Mouse (Mus musculus) hindbrain, embryonic 10.5 days (tissue): ENCODE results near the gene Cbr1. TPM values are rescaled to one million over a fixed set of nuclear protein-coding genes. Genes with fewer than 3 reads are reported as not detected.

Experiments used
- DNase-seq: peaks from one replicate; pipeline ENCODE4 v3.0.0-alpha.2; 2017; ENCODE audit warnings: low spot score
- H3K27ac ChIP-seq: fragments of 300-500 bp; sonication (generic); 2 replicates; pipeline ENCODE4 v1.5.1; 2016; ENCODE audit warnings: mild to moderate bottlenecking, moderate library complexity
- H3K27me3 ChIP-seq: fragments of 300-500 bp; sonication (generic); 2 replicates; pipeline ENCODE4 v1.6.1; 2016; ENCODE audit warnings: mild to moderate bottlenecking; ENCODE audit not compliant: poor library complexity, insufficient read depth, severe bottlenecking
- H3K36me3 ChIP-seq: fragments of 300-500 bp; sonication (generic); 2 replicates; pipeline ENCODE4 v1.6.1; 2016; ENCODE audit warnings: mild to moderate bottlenecking, moderate library complexity
- H3K4me1 ChIP-seq: fragments of 300-500 bp; sonication (generic); replicated peaks from 2 replicates; pipeline ENCODE4 v1.6.1; 2016; ENCODE audit warnings: mild to moderate bottlenecking
- H3K4me3 ChIP-seq: fragments of 300-500 bp; sonication (generic); 2 replicates; pipeline ENCODE4 v1.5.1; 2016; ENCODE audit warnings: mild to moderate bottlenecking, moderate library complexity
- H3K9me3 ChIP-seq: fragments of 300-500 bp; sonication (generic); 2 replicates; pipeline ENCODE4 v1.6.1; 2016; ENCODE audit warnings: mild to moderate bottlenecking, moderate library complexity
- WGBS: fragments of 180-500 bp; shearing (Covaris S2); methylation state at CpG from one replicate; pipeline ENCODE4 v1.1.7; 2016; 5-methylcytosine and 5-hydroxymethylcytosine counted together
- polyA plus RNA-seq: library from polyadenylated mRNA; unstranded; fragments of >200 nt; fragmentation: Nextera tagmentation; extraction: Ambion mirVana; gene quantifications from 2 replicates; pipeline ENCODE4 v1.2.1, GENCODE M21; 2016

Cbr1 gene
- 85.4 and 103 TPM in 2 replicates for polyA plus RNA-seq

DNA sequence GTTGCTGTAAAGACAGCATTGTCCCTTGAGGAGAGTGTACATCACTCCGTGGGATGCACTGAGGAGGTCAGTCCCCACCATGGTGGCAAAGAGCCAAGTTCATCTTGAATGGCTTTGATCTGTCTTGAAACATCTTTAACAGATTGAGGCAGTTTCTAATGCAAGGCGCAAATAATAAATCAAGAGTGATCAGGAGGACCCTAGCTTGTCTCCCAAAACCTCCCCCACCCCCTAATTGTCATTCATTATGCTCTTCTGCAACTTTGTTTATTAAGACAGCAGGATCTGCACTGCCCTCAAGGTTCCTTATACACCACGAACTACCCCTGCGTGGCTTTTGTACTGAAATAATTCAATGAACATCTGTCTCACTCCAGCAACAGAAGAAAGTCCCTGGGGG lies at the start of gene Cbr1:
Gene Cbr1, plus strand, starts transcription at position 301 of the 400 bp plus-strand sequence.
- no peak for DNase-seq
- H3K27ac ChIP-seq, result 0 out of 2 replicates have a peak within 1 kb of the TSS, but pooled peaks have one; percentile 95

GRCm38 (mm10) chr16:93557646-93558045 lies 48.0 kb upstream of the Cbr1 start:
- DNase-seq, result no peak
- Histone ChIP-seq H3K9me3 (no peaks in the 10 kb centered on the region), H3K27ac (no peak overlapping the region), H3K36me3 (no peaks in the 10 kb centered on the region), H3K4me3 (no peak overlapping the region), H3K27me3 (0 out of 2 replicates have a peak, but pooled peaks cover 8% of the 10 kb centered on the region), H3K4me1 (peaks cover 9% of the 10 kb centered on the region)
- 70% methylated on average over 8 of the region's 8 CpGs for WGBS

More for the DNA sequence above, at the start of gene Cbr1:
- Histone ChIP-seq H3K36me3 (peaks cover 15% of the 10 kb centered on the region; the same call in 1 of the 2 replicates), H3K4me3 (peak within 1 kb of the TSS; percentile 69), H3K4me1 (peaks cover 47% of the 10 kb centered on the region), H3K9me3 (no peaks in the 10 kb centered on the region), H3K27me3 (no peaks in the 10 kb centered on the region)
- 73% methylated on average over 4 of the region's 4 CpGs for WGBS

- Histone ChIP-seq H3K27me3 (0 out of 2 replicates have a peak, but pooled peaks cover 8% of the 10 kb centered on the region), H3K4me3 (peak overlapping the region; percentile 16; the same call in 1 of the 2 replicates), H3K36me3 (no peaks in the 10 kb centered on the region), H3K4me1 (peaks cover 9% of the 10 kb centered on the region), H3K9me3 (no peaks in the 10 kb centered on the region), H3K27ac (no peak overlapping the region)
- DNase-seq, result peak; percentile 21
- WGBS, result 13% methylated on average over 12 of the region's 12 CpGs
Observed at GRCm38 (mm10) chr16:93558499-93558898, 47.2 kb upstream of the Cbr1 start.

- 95% methylated on average over 6 of the region's 6 CpGs for WGBS
- Histone ChIP-seq H3K9me3 (no peaks in the 10 kb centered on the region), H3K27me3 (no peaks in the 10 kb centered on the region), H3K27ac (no peak overlapping the region), H3K4me3 (no peak overlapping the region), H3K4me1 (peaks cover 14% of the 10 kb centered on the region), H3K36me3 (no peaks in the 10 kb centered on the region)
- no peak for DNase-seq
Observed at GRCm38 (mm10) chr16:93572383-93572782, 33.3 kb upstream of the Cbr1 start.

GRCm38 (mm10) chr16:93573434-93573833 lies 32.2 kb upstream of the Cbr1 start:
- H3K27me3 ChIP-seq, result no peaks in the 10 kb centered on the region
- no peaks in the 10 kb centered on the region for H3K36me3 ChIP-seq
- no peak overlapping the region for H3K4me3 ChIP-seq
- DNase-seq, result no peak
- no peak overlapping the region for H3K27ac ChIP-seq
- H3K4me1 ChIP-seq, result peaks cover 14% of the 10 kb centered on the region
- WGBS, result 90% methylated on average over 5 of the region's 5 CpGs
- H3K9me3 ChIP-seq, result no peaks in the 10 kb centered on the region

DNA sequence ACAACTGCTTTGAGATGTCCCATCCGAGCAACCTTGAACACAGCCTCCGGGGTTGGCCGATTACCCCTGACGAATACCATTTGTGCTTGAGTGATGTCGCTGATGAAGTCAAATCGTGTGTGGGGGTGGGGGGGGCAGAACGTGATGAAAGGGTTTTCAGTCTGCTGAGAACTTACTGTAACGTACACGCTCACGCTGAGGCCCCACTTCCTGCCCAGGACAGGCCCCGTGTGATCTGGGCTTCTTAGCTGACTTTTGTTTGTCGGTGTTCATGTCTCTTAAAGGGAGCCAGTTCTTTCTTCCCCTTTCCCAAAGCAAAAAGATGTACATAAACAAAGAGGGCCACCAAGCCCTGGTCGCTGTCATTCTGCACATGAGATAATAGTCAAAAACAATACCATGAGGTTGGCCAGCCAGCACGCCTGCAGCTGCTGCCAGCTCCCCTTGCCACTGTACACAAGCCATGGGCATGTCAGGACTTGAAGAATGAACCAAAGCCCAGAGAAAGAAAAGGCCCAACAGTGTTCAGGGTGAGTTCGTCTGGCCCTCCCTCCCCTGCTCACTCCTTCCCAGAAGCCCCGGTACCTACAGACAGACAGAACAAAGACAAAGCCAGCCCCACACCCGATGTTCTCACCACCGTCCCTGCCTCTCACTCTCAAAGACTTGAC lies 31.0 kb upstream of the Cbr1 start:
- no peak overlapping the region for H3K4me3 ChIP-seq
- H3K27me3 ChIP-seq, result no peaks in the 10 kb centered on the region
- DNase-seq, result no peak
- peak overlapping the region; percentile 2; the same call in 1 of the 2 replicates for H3K27ac ChIP-seq
- H3K9me3 ChIP-seq, result no peaks in the 10 kb centered on the region
- no peaks in the 10 kb centered on the region for H3K36me3 ChIP-seq
- peaks cover 14% of the 10 kb centered on the region for H3K4me1 ChIP-seq
- WGBS, result 65% methylated on average over 18 of the region's 18 CpGs

- Histone ChIP-seq H3K36me3 (no peaks in the 10 kb centered on the region), H3K4me3 (no peak overlapping the region), H3K27ac (no peak overlapping the region), H3K9me3 (no peaks in the 10 kb centered on the region), H3K27me3 (no peaks in the 10 kb centered on the region), H3K4me1 (peaks cover 16% of the 10 kb centered on the region)
- DNase-seq, result no peak
- 81% methylated on average over 5 of the region's 5 CpGs for WGBS
Observed at GRCm38 (mm10) chr16:93575574-93575973, 30.1 kb upstream of the Cbr1 start.

DNA sequence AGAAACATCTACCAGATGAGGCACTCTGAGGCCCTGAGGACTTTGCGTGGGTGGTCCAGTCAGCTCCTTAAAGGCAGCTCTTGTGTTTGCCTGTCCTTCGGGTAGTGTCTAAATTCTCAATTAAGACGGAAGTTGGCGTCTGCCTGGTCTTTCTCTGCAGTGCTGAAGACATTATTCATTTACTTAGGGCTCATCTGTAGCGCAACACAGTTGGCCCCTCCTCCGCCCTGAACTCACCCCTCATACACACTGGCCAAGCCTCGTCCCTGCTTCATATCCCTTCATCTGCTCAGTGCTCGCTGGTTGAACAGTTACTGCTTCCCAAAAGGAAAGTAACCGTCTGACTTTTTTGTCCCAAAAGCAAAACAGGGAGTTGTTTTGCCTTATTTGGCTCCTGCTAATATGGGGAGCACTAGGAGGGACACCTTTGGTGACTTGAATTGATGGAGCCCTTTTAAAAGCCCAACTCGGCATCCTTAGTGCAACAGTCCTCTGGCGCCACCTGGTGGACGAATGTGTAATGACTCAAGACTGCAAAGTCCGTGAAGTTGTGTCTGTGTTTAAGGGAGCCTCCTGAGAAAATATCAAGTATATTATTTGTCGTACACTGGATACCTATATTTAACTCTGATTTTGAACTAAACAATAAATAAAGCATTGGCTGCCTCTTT lies 29.1 kb upstream of the Cbr1 start:
- Histone ChIP-seq H3K27me3 (no peaks in the 10 kb centered on the region), H3K4me1 (peaks cover 16% of the 10 kb centered on the region), H3K9me3 (no peaks in the 10 kb centered on the region), H3K36me3 (no peaks in the 10 kb centered on the region), H3K27ac (no peak overlapping the region), H3K4me3 (no peak overlapping the region)
- DNase-seq, result peak; percentile 82
- 39% methylated on average over 14 of the region's 14 CpGs for WGBS

- H3K4me1 ChIP-seq, result peaks cover 16% of the 10 kb centered on the region
- H3K27ac ChIP-seq, result no peak overlapping the region
- no peak for DNase-seq
- no peaks in the 10 kb centered on the region for H3K27me3 ChIP-seq
- no peaks in the 10 kb centered on the region for H3K9me3 ChIP-seq
- H3K36me3 ChIP-seq, result no peaks in the 10 kb centered on the region
- 85% methylated on average over 8 of the region's 8 CpGs for WGBS
- no peak overlapping the region for H3K4me3 ChIP-seq
Observed at GRCm38 (mm10) chr16:93578346-93579005, 27.2 kb upstream of the Cbr1 start.

GRCm38 (mm10) chr16:93581125-93581524 lies 24.5 kb upstream of the Cbr1 start:
- 0 out of 2 replicates have a peak, but pooled peaks cover 6% of the 10 kb centered on the region for H3K4me1 ChIP-seq
- WGBS, result 71% methylated on average over 6 of the region's 6 CpGs
- H3K36me3 ChIP-seq, result peaks cover 20% of the 10 kb centered on the region
- no peak overlapping the region for H3K4me3 ChIP-seq
- H3K27me3 ChIP-seq, result no peaks in the 10 kb centered on the region
- H3K9me3 ChIP-seq, result no peaks in the 10 kb centered on the region
- no peak overlapping the region for H3K27ac ChIP-seq
- no peak for DNase-seq

- WGBS, result 93% methylated on average over 24 of the region's 24 CpGs
- DNase-seq, result no peak
Observed at GRCm38 (mm10) chr16:93584976-93585702, 20.5 kb upstream of the Cbr1 start.

DNA sequence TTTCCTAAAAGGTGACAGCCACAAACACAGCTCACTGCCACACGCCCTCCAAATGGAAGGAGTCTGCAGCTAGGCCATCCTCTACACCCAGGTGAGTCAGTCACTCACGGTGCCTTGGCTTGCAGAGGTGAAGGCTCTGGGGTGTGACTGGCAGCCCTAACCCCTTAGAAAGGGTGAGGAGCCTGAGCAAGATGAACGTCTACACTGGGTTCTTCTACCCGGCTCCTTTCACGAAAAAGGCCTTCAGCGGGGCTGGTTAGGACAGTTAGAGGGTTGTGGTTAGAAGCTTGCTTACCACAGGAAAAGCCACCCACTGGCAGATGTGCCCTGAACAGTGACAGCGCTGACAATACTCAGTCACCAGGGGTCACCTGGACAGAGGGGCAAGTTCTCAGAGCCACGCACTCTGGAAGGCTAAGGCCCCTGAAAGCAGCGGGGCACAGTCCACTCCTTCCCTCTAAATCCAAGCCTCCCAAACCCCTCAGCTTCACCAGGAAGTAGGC lies 19.9 kb upstream of the Cbr1 start:
- no peak overlapping the region for H3K4me3 ChIP-seq
- no peaks in the 10 kb centered on the region for H3K9me3 ChIP-seq
- H3K36me3 ChIP-seq, result peaks cover 41% of the 10 kb centered on the region
- H3K27ac ChIP-seq, result no peak overlapping the region
- 86% methylated on average over 9 of the region's 9 CpGs for WGBS
- peaks cover 7% of the 10 kb centered on the region; the same call in 1 of the 2 replicates for H3K4me1 ChIP-seq
- H3K27me3 ChIP-seq, result no peaks in the 10 kb centered on the region
- DNase-seq, result no peak

More at GRCm38 (mm10) chr16:93584976-93585702, 20.5 kb upstream of the Cbr1 start:
- Histone ChIP-seq H3K4me3 (no peak overlapping the region), H3K4me1 (peaks cover 10% of the 10 kb centered on the region; the same call in 1 of the 2 replicates), H3K27ac (no peak overlapping the region), H3K36me3 (peaks cover 35% of the 10 kb centered on the region), H3K9me3 (no peaks in the 10 kb centered on the region), H3K27me3 (no peaks in the 10 kb centered on the region)
